Mouse (Mus musculus): Measurements from ENCODE around the gene Tsku. TPM values are rescaled to one million over a fixed set of nuclear protein-coding genes. Genes with fewer than 3 reads are reported as not detected.

Tsku gene
- polyA plus RNA-seq, 1 experiment from 2014 or later: 29.9 TPM

DNA sequence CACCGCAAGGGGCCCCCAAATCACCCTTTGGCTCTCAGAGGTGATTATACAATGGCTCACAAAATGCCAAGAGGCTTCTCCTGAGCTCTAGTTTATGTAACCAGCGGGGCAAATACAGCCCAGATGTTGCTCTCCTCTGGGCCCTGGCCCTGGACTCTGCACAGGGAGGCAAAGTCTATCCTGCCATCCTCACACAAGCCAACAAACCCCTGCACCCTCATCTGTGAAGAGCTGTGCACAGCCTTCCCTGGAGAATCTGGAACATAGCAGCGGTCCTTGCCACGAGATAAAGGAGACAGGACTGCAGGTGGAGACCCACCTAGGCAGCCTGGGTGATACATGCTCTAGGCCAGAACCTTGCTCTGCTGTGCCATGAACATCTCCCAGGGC, 6.2 kb downstream of the Tsku start:
- ATAC-seq (ENCODE audit: low FRiP score, low TSS enrichment) (no peak), DNase-seq (ENCODE audit: low spot score) (no peak)
- no peaks in the 10 kb centered on the region for H3K27me3 ChIP-seq (ENCODE audit: control insufficient read depth, insufficient read depth, low read length)
- peaks cover 21% of the 10 kb centered on the region for H3K4me1 ChIP-seq (replicated peaks; ENCODE audit: control insufficient read depth, insufficient read depth)
- no peak overlapping the region for H3K4me3 ChIP-seq (ENCODE audit: low read depth, low read length)
- H3K27ac ChIP-seq (replicated peaks): no peak overlapping the region
- H3K36me3 ChIP-seq (ENCODE audit: control insufficient read depth, insufficient read depth, low read length): peaks cover 19% of the 10 kb centered on the region
- TF ChIP-seq CTCF (IDR thresholded peaks at IDR 0.05; ENCODE audit: low read depth) (peak; percentile 12; the same call in 1 of the 2 replicates), EP300 (optimal IDR thresholded peaks at IDR 0.05) (no peak)
- no peak overlapping the region for H3K9ac ChIP-seq (ENCODE audit: low read length)
- no peak overlapping the region for H3K4me2 ChIP-seq (replicated peaks; ENCODE audit: low read depth)
- H3K9me3 ChIP-seq (ENCODE audit: control insufficient read depth, low read length): no peaks in the 10 kb centered on the region
- 28% methylated on average over 4 of the region's 4 CpGs for WGBS

DNA sequence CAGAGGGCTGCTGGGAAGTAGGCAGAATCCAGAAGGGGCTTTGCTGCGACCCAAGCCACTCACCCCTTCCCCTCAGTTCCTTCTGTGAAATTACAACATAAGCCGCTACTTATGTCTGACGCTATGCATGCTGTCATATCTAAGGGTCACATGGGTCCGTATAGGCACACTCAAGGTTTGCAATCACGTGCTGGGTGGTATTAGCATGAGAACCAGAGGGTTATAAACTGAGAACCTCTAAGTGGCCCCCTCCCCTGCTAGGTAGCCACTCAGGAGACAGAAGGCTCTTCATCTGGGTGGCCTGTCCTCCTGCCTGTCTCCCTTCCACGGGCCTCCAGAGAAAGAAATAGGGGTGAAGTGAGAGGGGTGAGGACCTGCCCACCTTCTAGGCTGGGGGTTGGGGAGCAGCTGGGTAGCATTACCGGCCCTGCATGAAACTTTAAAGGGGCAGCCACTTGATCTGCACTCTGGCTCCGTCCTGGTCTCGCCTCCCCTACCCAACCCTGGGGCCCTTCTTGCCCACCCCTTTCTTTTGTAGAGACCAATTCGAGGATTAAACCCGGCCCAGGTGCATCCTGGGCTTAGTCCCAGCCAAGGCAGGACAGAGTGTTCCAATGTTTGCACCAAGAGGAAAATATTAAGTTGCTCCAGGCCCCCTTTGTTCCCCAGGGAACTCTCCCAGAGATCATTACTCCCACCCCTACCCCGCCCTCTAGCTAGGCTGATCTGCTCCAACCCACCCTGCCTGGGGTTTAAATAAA, 6.8 kb downstream of the Tsku start:
- no peak overlapping the region for H3K4me2 ChIP-seq (replicated peaks; ENCODE audit: low read depth)
- H3K27ac ChIP-seq (replicated peaks): no peak overlapping the region
- H3K9me3 ChIP-seq (ENCODE audit: control insufficient read depth, low read length): no peaks in the 10 kb centered on the region
- TF ChIP-seq EP300 (optimal IDR thresholded peaks at IDR 0.05) (no peak), CTCF (IDR thresholded peaks at IDR 0.05; ENCODE audit: low read depth) (no peak; the same call in 1 of the 2 replicates)
- peaks cover 16% of the 10 kb centered on the region for H3K4me1 ChIP-seq (replicated peaks; ENCODE audit: control insufficient read depth, insufficient read depth)
- peak overlapping the region; percentile 14; the same call in 1 of the 2 replicates for H3K9ac ChIP-seq (ENCODE audit: low read length)
- H3K27me3 ChIP-seq (ENCODE audit: control insufficient read depth, insufficient read depth, low read length): no peaks in the 10 kb centered on the region
- DNase-seq (ENCODE audit: low spot score) (peak; percentile 18), ATAC-seq (ENCODE audit: low FRiP score, low TSS enrichment) (no peak)
- WGBS: 32% methylated on average over 12 of the region's 12 CpGs
- peaks cover 19% of the 10 kb centered on the region for H3K36me3 ChIP-seq (ENCODE audit: control insufficient read depth, insufficient read depth, low read length)
- no peak overlapping the region for H3K4me3 ChIP-seq (ENCODE audit: low read depth, low read length)

DNA sequence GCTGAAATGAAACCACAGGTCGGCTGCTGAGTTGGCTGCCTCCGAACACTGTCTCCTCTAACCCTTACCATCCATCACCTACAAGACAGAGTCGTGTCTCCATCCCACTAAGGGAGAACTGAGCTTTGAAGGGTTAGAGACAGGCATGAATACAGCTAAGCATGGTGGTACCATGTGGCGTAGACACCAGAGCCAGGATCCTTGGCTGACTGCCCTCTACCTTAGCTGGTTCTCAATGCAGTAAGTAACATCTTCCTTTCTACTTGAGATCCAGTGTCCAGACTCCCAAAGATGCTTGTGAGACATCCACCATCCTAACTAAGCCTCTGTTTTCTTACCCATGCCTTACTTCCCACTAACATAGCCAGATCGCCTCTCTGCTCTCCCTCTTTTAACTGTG, 7.5 kb downstream of the Tsku start:
- TF ChIP-seq EP300 (optimal IDR thresholded peaks at IDR 0.05): no peak
- no peak for TF ChIP-seq CTCF (IDR thresholded peaks at IDR 0.05; ENCODE audit: low read depth)
- WGBS: 80% methylated on average over 5 of the region's 5 CpGs
- ATAC-seq (ENCODE audit: low FRiP score, low TSS enrichment): no peak

DNA sequence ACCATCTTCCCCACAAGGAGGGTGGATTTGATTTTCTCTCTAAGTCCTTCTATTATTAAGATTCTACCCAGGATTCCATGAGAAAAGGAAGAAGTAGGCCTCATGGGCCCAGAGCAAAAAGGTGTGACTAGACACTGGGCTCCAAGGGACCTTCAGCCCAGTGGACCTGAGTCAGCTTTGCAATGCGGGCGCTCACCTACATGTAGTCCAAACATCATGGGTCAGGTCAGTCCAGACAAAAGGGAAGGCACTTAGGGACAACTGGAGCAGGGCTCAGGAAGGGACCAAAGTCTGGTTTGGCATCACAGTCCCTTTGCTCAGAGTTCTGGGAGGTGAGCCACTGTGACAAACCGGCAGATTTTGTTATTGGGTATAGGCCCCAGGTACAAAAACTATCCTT, 9.6 kb downstream of the Tsku start:
- peaks cover 19% of the 10 kb centered on the region for H3K36me3 ChIP-seq (ENCODE audit: control insufficient read depth, insufficient read depth, low read length)
- no peak overlapping the region for H3K9ac ChIP-seq (ENCODE audit: low read length)
- TF ChIP-seq CTCF (IDR thresholded peaks at IDR 0.05; ENCODE audit: low read depth) (no peak), EP300 (optimal IDR thresholded peaks at IDR 0.05) (no peak)
- DNase-seq (ENCODE audit: low spot score) (no peak), ATAC-seq (ENCODE audit: low FRiP score, low TSS enrichment) (no peak)
- H3K4me1 ChIP-seq (replicated peaks; ENCODE audit: control insufficient read depth, insufficient read depth): peaks cover 13% of the 10 kb centered on the region
- WGBS: 93% methylated on average over 3 of the region's 3 CpGs
- no peak overlapping the region for H3K4me2 ChIP-seq (replicated peaks; ENCODE audit: low read depth)
- no peak overlapping the region for H3K4me3 ChIP-seq (ENCODE audit: low read depth, low read length)
- H3K27ac ChIP-seq (replicated peaks): no peak overlapping the region
- H3K9me3 ChIP-seq (ENCODE audit: control insufficient read depth, low read length): no peaks in the 10 kb centered on the region
- no peaks in the 10 kb centered on the region for H3K27me3 ChIP-seq (ENCODE audit: control insufficient read depth, insufficient read depth, low read length)

More for the DNA sequence above, 7.5 kb downstream of the Tsku start:
- Histone ChIP-seq H3K27ac (replicated peaks) (no peak overlapping the region), H3K9ac (ENCODE audit: low read length) (no peak overlapping the region), H3K4me1 (replicated peaks; ENCODE audit: control insufficient read depth, insufficient read depth) (peaks cover 14% of the 10 kb centered on the region), H3K4me3 (ENCODE audit: low read depth, low read length) (no peak overlapping the region), H3K27me3 (ENCODE audit: control insufficient read depth, insufficient read depth, low read length) (no peaks in the 10 kb centered on the region), H3K4me2 (replicated peaks; ENCODE audit: low read depth) (no peak overlapping the region), H3K36me3 (ENCODE audit: control insufficient read depth, insufficient read depth, low read length) (peaks cover 19% of the 10 kb centered on the region), H3K9me3 (ENCODE audit: control insufficient read depth, low read length) (no peaks in the 10 kb centered on the region)
- DNase-seq (ENCODE audit: low spot score): no peak

DNA sequence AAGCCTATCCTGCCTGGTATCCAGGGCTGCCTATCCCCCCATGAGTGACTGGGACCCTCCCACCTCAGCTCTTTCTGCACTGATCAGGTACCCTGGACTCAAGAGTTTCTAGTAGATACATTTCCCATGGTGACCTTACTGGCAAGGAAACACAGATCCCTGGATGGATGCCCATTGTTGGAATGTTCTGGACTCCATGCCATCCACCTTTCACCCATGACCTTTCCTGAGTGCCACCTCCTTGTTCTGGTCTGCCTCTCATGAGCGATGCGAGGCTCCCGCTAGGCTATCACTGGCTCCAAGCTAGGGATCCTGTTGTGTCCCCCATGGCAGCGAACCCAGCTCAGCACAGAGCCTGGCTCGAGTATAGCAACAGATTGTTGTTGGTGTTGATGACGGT, 11.3 kb downstream of the Tsku start:
- no peak overlapping the region for H3K4me3 ChIP-seq (ENCODE audit: low read depth, low read length)
- H3K36me3 ChIP-seq (ENCODE audit: control insufficient read depth, insufficient read depth, low read length): peaks cover 19% of the 10 kb centered on the region
- no peak overlapping the region for H3K9ac ChIP-seq (ENCODE audit: low read length)
- H3K4me2 ChIP-seq (replicated peaks; ENCODE audit: low read depth): no peak overlapping the region
- H3K27ac ChIP-seq (replicated peaks): no peak overlapping the region
- H3K27me3 ChIP-seq (ENCODE audit: control insufficient read depth, insufficient read depth, low read length): no peaks in the 10 kb centered on the region
- no peak for ATAC-seq (ENCODE audit: low FRiP score, low TSS enrichment)
- no peak for DNase-seq (ENCODE audit: low spot score)
- peaks cover 4% of the 10 kb centered on the region; the same call in 1 of the 2 replicates for H3K4me1 ChIP-seq (replicated peaks; ENCODE audit: control insufficient read depth, insufficient read depth)
- TF ChIP-seq EP300 (optimal IDR thresholded peaks at IDR 0.05): no peak
- no peaks in the 10 kb centered on the region for H3K9me3 ChIP-seq (ENCODE audit: control insufficient read depth, low read length)
- 93% methylated on average over 6 of the region's 6 CpGs for WGBS

DNA sequence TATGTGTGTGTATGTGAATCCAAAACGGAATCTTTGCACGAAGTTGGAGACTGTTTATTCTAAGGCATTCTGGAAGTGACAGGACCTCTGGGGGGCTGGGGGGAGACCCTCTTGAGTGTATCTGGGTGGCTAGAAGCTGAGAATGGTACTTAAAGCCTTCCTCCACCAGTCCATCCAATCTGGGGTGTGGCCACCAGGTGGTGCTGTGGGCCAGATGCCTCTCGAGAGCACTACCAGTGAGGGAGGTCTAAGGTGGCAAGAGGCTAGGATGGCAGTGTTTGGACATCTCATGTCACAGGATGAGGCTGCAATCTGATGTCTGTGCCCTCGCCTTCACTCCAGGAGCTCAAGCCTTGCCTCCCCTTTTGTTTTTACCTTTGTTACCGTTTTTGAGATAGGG, 12.0 kb downstream of the Tsku start:
- Histone ChIP-seq H3K4me3 (ENCODE audit: low read depth, low read length) (no peak overlapping the region), H3K36me3 (ENCODE audit: control insufficient read depth, insufficient read depth, low read length) (peaks cover 19% of the 10 kb centered on the region), H3K9ac (ENCODE audit: low read length) (no peak overlapping the region), H3K27me3 (ENCODE audit: control insufficient read depth, insufficient read depth, low read length) (no peaks in the 10 kb centered on the region), H3K9me3 (ENCODE audit: control insufficient read depth, low read length) (no peaks in the 10 kb centered on the region), H3K4me2 (replicated peaks; ENCODE audit: low read depth) (no peak overlapping the region), H3K4me1 (replicated peaks; ENCODE audit: control insufficient read depth, insufficient read depth) (0 out of 2 replicates have a peak, but pooled peaks cover under 1% of the 10 kb centered on the region), H3K27ac (replicated peaks) (no peak overlapping the region)
- ATAC-seq (ENCODE audit: low FRiP score, low TSS enrichment) (peak; percentile 41; the same call in 1 of the 2 replicates), DNase-seq (ENCODE audit: low spot score) (peak; percentile 90)
- 22% methylated on average over 5 of the region's 5 CpGs for WGBS
- peak; percentile 98 for TF ChIP-seq CTCF (IDR thresholded peaks at IDR 0.05; ENCODE audit: low read depth)
- no peak for TF ChIP-seq EP300 (optimal IDR thresholded peaks at IDR 0.05)
